Mouse (Mus musculus) myocyte (in vitro differentiated cells): ENCODE data around the gene Grhl3. TPM values are rescaled to one million over a fixed set of nuclear protein-coding genes. Genes with fewer than 3 reads are reported as not detected.

Source experiments
- H3K27me3 ChIP-seq: one replicate; pipeline ENCODE4 v1.6.1; 2011; ENCODE audit not compliant: control insufficient read depth, insufficient read depth, insufficient read length
- H3K36me3 ChIP-seq: one replicate; pipeline ENCODE4 v1.6.1; 2011; ENCODE audit not compliant: control insufficient read depth, insufficient read depth
- H3K4me2 ChIP-seq: one replicate; pipeline ENCODE4 v1.6.1; 2011; ENCODE audit warnings: low read depth, control low read depth
- H3K4me3 ChIP-seq: one replicate; pipeline ENCODE4 v1.5.1; 2011; ENCODE audit warnings: mild to moderate bottlenecking, control low read depth, moderate library complexity
- H3K79me2 ChIP-seq: one replicate; pipeline ENCODE4 v1.6.1; 2011; ENCODE audit not compliant: control insufficient read depth, insufficient read depth
- H3ac ChIP-seq: one replicate; pipeline ENCODE4 v1.6.1; 2011; ENCODE audit not compliant: control insufficient read depth, insufficient read length
- CEBPB ChIP-seq: IDR thresholded peaks from 2 replicates; pipeline ENCODE4 v1.6.1; 2011; ENCODE audit warnings: mild to moderate bottlenecking, moderate library complexity; ENCODE audit not compliant: poor library complexity, insufficient read depth, severe bottlenecking
- E2F4 ChIP-seq: IDR thresholded peaks from one replicate; pipeline ENCODE4 v1.6.1; 2011; ENCODE audit warnings: mild to moderate bottlenecking, control low read depth, moderate library complexity; ENCODE audit not compliant: insufficient read depth
- MAX ChIP-seq: IDR thresholded peaks from one replicate; pipeline ENCODE4 v1.6.1; 2011; ENCODE audit warnings: low read depth, mild to moderate bottlenecking, control low read depth
- MYOD1 ChIP-seq, 3 experiments: IDR thresholded peaks; one replicate each; pipeline ENCODE4 v1.6.1; 2011; ENCODE audit warnings: control low read depth in 2 of 3, low read depth in 2 of 3, mild to moderate bottlenecking in 2 of 3, moderate library complexity in 1 of 3; ENCODE audit not compliant: insufficient read length in 2 of 3, control insufficient read depth in 1 of 3
- MYOG ChIP-seq, 3 experiments: IDR thresholded peaks; one replicate each; pipeline ENCODE4 v1.6.1; 2011; ENCODE audit warnings: control low read depth in 2 of 3, low read depth in 2 of 3, mild to moderate bottlenecking in 2 of 3; ENCODE audit not compliant: insufficient read length in 2 of 3, control insufficient read depth in 1 of 3, insufficient read depth in 1 of 3
- POLR2A ChIP-seq: IDR thresholded peaks from one replicate; pipeline ENCODE4 v1.6.1; 2011; ENCODE audit warnings: low read depth, mild to moderate bottlenecking, control low read depth, moderate library complexity; ENCODE audit not compliant: insufficient read length
- POLR2AphosphoS2 ChIP-seq: IDR thresholded peaks from one replicate; pipeline ENCODE4 v1.6.1; 2011; ENCODE audit warnings: low read depth, control low read depth; ENCODE audit not compliant: insufficient read length
- REST ChIP-seq: IDR thresholded peaks from one replicate; pipeline ENCODE4 v1.6.1; 2011; ENCODE audit warnings: mild to moderate bottlenecking, control low read depth, moderate library complexity; ENCODE audit not compliant: insufficient read depth, insufficient read length
- SRF ChIP-seq: IDR thresholded peaks from one replicate; pipeline ENCODE4 v1.6.1; 2011; ENCODE audit warnings: low read depth; ENCODE audit not compliant: control insufficient read depth, insufficient read length
- TCF12 ChIP-seq: IDR thresholded peaks from one replicate; pipeline ENCODE4 v1.6.1; 2011; ENCODE audit warnings: mild to moderate bottlenecking, control low read depth; ENCODE audit not compliant: poor library complexity, insufficient read depth, severe bottlenecking
- TCF3 ChIP-seq: IDR thresholded peaks from one replicate; pipeline ENCODE4 v1.6.1; 2011; ENCODE audit warnings: low read depth, control low read depth; ENCODE audit not compliant: insufficient read length
- USF1 ChIP-seq: IDR thresholded peaks from one replicate; pipeline ENCODE4 v1.6.1; 2011; ENCODE audit warnings: low read depth, mild to moderate bottlenecking, control low read depth, moderate library complexity
- polyA plus RNA-seq: library from polyadenylated mRNA; unstranded; fragments of >200 nt; fragmentation: generic; extraction: Trizol; gene quantifications from one replicate; pipeline ENCODE4 v1.2.1, GENCODE M21; 2012; ENCODE audit warnings: missing spikeins

Gene Grhl3
- polyA plus RNA-seq, 1 experiment: 0.95 TPM

DNA sequence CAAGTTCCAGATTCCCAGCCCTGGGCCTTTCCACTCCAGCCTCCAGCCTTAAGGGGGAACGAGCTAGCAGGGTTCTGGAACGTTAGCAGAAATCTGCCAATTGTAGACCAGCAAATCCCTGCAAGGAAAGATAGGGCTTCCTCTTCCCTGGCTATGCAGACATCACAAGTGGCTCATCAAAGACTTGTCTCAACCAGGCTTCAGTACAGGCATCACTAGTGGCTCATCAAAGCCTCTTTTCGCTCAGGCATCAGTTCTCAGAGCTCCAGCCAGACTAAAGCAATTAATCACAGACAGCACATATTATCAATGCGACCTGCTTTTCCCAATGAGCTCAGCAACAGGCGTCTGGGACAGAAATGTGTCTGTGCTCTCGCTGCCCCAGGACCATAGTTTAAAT lies 40.4 kb downstream of the Grhl3 start:
- H3K36me3 ChIP-seq: no peaks in the 10 kb centered on the region
- no peak for TF ChIP-seq REST
- no peak for TF ChIP-seq TCF12
- TF ChIP-seq TCF3: no peak
- H3ac ChIP-seq: no peak overlapping the region
- H3K4me2 ChIP-seq: no peak overlapping the region
- no peaks in the 10 kb centered on the region for H3K27me3 ChIP-seq
- no peak overlapping the region for H3K4me3 ChIP-seq
- H3K79me2 ChIP-seq: no peaks in the 10 kb centered on the region

DNA sequence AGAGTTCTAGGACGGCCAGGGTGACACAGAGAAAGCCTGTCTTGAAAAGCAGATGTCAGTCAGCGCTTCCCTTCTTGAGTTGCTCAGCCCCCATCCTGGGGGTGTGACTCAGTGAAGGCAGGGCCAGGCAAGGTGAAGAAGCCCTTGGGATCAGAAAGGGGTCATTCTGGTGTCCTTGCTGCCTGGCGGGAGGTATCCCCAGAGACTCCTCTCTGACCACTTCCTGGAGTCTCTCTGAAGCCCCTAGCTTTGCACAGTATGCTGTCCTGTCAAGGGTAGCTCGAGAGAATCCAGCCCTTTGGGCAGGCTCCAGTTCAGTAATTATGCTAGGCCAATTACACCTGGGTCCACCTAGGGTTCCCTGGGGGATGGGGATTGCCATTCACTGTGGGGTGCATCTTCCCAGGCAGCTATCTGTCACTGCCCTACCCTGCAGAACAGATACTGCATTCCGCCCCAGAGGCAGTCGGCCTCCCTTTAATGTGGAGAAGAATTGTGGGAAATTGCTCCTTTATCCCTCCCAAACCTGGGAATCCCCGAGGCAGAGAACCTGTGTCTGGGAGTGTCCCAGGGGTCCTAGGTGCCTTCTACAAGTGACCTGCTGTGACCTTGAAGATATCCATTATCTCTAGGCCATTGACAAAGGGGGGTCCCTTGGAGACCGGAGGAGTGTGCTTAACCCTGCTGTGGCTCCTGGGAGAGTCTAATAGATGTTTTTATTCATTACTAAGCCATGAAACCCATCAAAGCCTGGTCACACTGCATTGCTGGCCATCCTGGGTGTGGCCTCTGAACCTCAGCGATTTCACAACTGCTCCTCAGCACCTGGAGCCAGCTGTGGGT lies 41.4 kb downstream of the Grhl3 start:
- Histone ChIP-seq H3ac (no peak overlapping the region), H3K27me3 (no peaks in the 10 kb centered on the region), H3K4me2 (no peak overlapping the region), H3K36me3 (no peaks in the 10 kb centered on the region), H3K79me2 (no peaks in the 10 kb centered on the region), H3K4me3 (no peak overlapping the region)
- TF ChIP-seq SRF (no peak), CEBPB (no peak), MYOD1 (IDR thresholded peaks at IDR 0.05; ENCODE audit: control insufficient read depth in 1 of 3, insufficient read length in 2 of 3, low read depth in 2 of 3) (no peak), TCF3 (no peak), E2F4 (no peak), MYOG (IDR thresholded peaks at IDR 0.05; ENCODE audit: control insufficient read depth in 1 of 3, insufficient read depth in 1 of 3, insufficient read length in 2 of 3, low read depth in 2 of 3) (no peak), POLR2A (no peak), USF1 (no peak), REST (no peak), POLR2AphosphoS2 (no peak), MAX (no peak), TCF12 (no peak)

DNA sequence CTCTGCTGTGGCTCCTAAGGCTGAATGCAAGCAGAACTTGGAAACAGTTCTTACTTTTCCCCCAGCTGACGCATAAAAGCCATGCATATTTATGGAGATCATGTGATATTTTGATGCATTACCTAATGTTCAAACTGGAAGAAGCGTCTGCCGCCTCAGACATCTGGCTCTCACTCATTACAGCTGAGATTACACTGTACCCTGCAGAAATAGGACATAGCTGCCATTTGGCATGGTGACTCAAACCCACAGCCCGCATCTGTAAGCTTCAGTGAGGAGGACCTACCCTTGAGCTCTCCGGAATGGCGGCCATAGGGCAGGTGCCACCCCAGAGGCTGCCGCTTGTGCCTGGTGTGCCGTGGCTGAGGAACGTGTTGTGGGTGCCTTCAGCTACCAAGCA lies 42.2 kb downstream of the Grhl3 start:
- Histone ChIP-seq H3K27me3 (no peaks in the 10 kb centered on the region), H3K36me3 (no peaks in the 10 kb centered on the region), H3K79me2 (no peaks in the 10 kb centered on the region), H3K4me2 (no peak overlapping the region), H3K4me3 (no peak overlapping the region), H3ac (no peak overlapping the region)
- no peak for TF ChIP-seq CEBPB
- TF ChIP-seq E2F4: no peak
- TF ChIP-seq MYOG (IDR thresholded peaks at IDR 0.05; ENCODE audit: control insufficient read depth in 1 of 3, insufficient read depth in 1 of 3, insufficient read length in 2 of 3, low read depth in 2 of 3): no peak
- TF ChIP-seq TCF3: no peak
- no peak for TF ChIP-seq MYOD1 (IDR thresholded peaks at IDR 0.05; ENCODE audit: control insufficient read depth in 1 of 3, insufficient read length in 2 of 3, low read depth in 2 of 3)
- no peak for TF ChIP-seq SRF
- no peak for TF ChIP-seq TCF12

DNA sequence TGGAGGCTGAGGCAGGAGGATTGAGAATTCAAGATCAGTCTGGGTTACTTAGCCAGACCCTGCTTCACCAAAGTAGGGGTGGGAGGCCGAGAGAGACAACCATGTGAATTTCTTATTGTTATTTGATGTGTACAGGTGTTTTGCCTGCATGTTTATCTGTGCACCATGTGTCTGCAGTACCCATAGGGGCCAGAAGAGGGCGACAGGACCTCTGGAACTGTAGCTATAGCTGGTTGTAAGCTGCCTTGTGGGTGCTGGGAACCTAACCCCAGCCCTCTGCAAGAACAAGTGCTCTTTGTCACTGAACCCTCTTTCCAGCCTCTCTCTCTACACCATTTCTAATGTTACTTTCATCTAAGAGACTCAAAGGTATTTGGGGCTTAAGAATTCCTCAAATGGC lies 43.2 kb downstream of the Grhl3 start:
- no peak for TF ChIP-seq MYOG (IDR thresholded peaks at IDR 0.05; ENCODE audit: control insufficient read depth in 1 of 3, insufficient read depth in 1 of 3, insufficient read length in 2 of 3, low read depth in 2 of 3)
- no peak for TF ChIP-seq POLR2A
- TF ChIP-seq USF1: no peak
- TF ChIP-seq E2F4: no peak
- no peak for TF ChIP-seq MYOD1 (IDR thresholded peaks at IDR 0.05; ENCODE audit: control insufficient read depth in 1 of 3, insufficient read length in 2 of 3, low read depth in 2 of 3)
- TF ChIP-seq TCF3: no peak
- no peak for TF ChIP-seq CEBPB
- TF ChIP-seq REST: no peak
- no peak for TF ChIP-seq MAX
- TF ChIP-seq TCF12: no peak
- TF ChIP-seq POLR2AphosphoS2: no peak
- TF ChIP-seq SRF: no peak
- no peaks in the 10 kb centered on the region for H3K36me3 ChIP-seq

DNA sequence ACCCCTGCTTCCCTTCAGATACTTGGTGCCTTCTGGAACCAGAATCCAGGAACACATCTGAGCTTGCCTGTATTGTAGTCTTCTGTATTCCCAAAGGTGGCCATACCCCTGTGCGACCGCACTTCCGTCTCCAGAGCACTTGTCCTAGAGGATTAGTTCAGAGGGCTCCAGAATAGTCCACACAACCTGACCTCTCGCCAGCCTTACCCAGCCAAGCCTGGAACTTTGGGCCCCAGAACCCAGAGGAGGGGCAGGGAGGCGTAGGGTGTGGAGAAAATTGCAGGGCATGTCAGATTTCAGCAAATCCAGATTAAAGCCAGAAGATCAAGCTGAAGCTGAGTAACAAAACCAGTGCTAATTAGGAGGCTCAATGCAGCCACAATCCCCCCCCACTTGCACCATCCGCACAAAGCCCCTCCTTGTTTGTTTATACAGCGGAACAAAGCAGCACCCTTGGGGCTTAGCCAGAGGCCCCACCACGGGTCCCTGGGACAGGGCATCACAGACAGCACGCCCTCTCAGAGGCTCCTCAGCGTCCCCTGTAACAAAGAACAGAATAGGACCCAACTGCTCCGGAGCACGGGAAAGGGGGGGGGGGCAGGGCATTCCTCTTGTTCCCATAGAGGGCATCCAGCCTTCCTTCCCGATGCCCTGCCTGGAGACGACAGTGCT lies 47.3 kb downstream of the Grhl3 start:
- TF ChIP-seq TCF3 (no peak), POLR2AphosphoS2 (no peak), MYOG (IDR thresholded peaks at IDR 0.05; ENCODE audit: control insufficient read depth in 1 of 3, insufficient read depth in 1 of 3, insufficient read length in 2 of 3, low read depth in 2 of 3) (no peak), CEBPB (no peak), TCF12 (no peak), MYOD1 (IDR thresholded peaks at IDR 0.05; ENCODE audit: control insufficient read depth in 1 of 3, insufficient read length in 2 of 3, low read depth in 2 of 3) (no peak), POLR2A (no peak), REST (no peak), SRF (no peak), MAX (no peak), USF1 (no peak), E2F4 (no peak)
- H3K4me2 ChIP-seq: no peak overlapping the region

More for the DNA sequence above, 43.2 kb downstream of the Grhl3 start:
- no peak overlapping the region for H3K4me2 ChIP-seq
- no peaks in the 10 kb centered on the region for H3K79me2 ChIP-seq
- H3ac ChIP-seq: no peak overlapping the region
- no peak overlapping the region for H3K4me3 ChIP-seq
- no peaks in the 10 kb centered on the region for H3K27me3 ChIP-seq

More for the DNA sequence above, 47.3 kb downstream of the Grhl3 start:
- Histone ChIP-seq H3K36me3 (no peaks in the 10 kb centered on the region), H3K27me3 (no peaks in the 10 kb centered on the region), H3K4me3 (no peak overlapping the region), H3ac (no peak overlapping the region), H3K79me2 (no peaks in the 10 kb centered on the region)
